Mouse (Mus musculus) midbrain, embryonic 14.5 days (tissue): ENCODE data around the gene Lca5. TPM values are rescaled to one million over a fixed set of nuclear protein-coding genes. Genes with fewer than 3 reads are reported as not detected.
A peak's percentile ranks its signal among the peaks of the same experiment; 100 is the strongest.

Source experiments
- ATAC-seq: fragments of 200-750 bp; cut with Nextera tagmentation; 2 replicates; pipeline ENCODE4 v1.8.0; 2017; ENCODE audit warnings: moderate number of reproducible peaks, moderate library complexity; ENCODE audit not compliant: low FRiP score, low TSS enrichment
- DNase-seq: peaks from one replicate; pipeline ENCODE4 v3.0.0-alpha.2; 2015
- H3K27ac ChIP-seq: fragments of 300-500 bp; sonication (generic); replicated peaks from 2 replicates; pipeline ENCODE4 v1.5.1; 2014; ENCODE audit warnings: mild to moderate bottlenecking, low read depth, low read length, moderate library complexity
- H3K27me3 ChIP-seq: fragments of 300-500 bp; sonication (generic); 2 replicates; pipeline ENCODE4 v1.6.1; 2014; ENCODE audit warnings: low read length, control low read depth, mixed read lengths; ENCODE audit not compliant: control insufficient read depth, insufficient read depth
- H3K36me3 ChIP-seq: fragments of 300-500 bp; sonication (generic); 2 replicates; pipeline ENCODE4 v1.6.1; 2014; ENCODE audit warnings: low read length, control low read depth; ENCODE audit not compliant: control insufficient read depth, insufficient read depth
- H3K4me1 ChIP-seq: fragments of 300-500 bp; sonication (generic); 2 replicates; pipeline ENCODE4 v1.6.1; 2014; ENCODE audit warnings: mild to moderate bottlenecking, antibody characterized with exemption, low read length, control low read depth; ENCODE audit not compliant: control insufficient read depth, insufficient read depth
- H3K4me2 ChIP-seq: fragments of 300-500 bp; sonication (generic); 2 replicates; pipeline ENCODE4 v1.6.1; 2014; ENCODE audit warnings: mild to moderate bottlenecking, low read length, moderate library complexity
- H3K4me3 ChIP-seq: fragments of 300-500 bp; sonication (generic); replicated peaks from 2 replicates; pipeline ENCODE4 v1.5.1; 2014; ENCODE audit warnings: low read depth, low read length
- H3K9ac ChIP-seq: fragments of 300-500 bp; sonication (generic); replicated peaks from 2 replicates; pipeline ENCODE4 v1.6.1; 2014; ENCODE audit warnings: mild to moderate bottlenecking, low read length, moderate library complexity
- H3K9me3 ChIP-seq: fragments of 300-500 bp; sonication (generic); 2 replicates; pipeline ENCODE4 v1.6.1; 2016; ENCODE audit warnings: low read length, control low read depth, mixed read lengths; ENCODE audit not compliant: control insufficient read depth
- WGBS: fragments of 180-500 bp; shearing (Covaris S2); extraction: QIAGEN DNeasy Blood & Tissue Kit; methylation state at CpG from one replicate; pipeline ENCODE4 v1.1.7; 2014; 5-methylcytosine and 5-hydroxymethylcytosine counted together
- polyA plus RNA-seq: library from polyadenylated mRNA; unstranded; fragments of >200 nt; fragmentation: Nextera tagmentation; extraction: Ambion mirVana; gene quantifications from 2 replicates; pipeline ENCODE4 v1.2.1, GENCODE M21; 2014

Gene Lca5
- polyA plus RNA-seq, 1 experiment from 2014 or later, result 23.5 TPM

GRCm38 (mm10) chr9:83400783-83401182 is 40.1 kb downstream of the Lca5 start:
- Histone ChIP-seq H3K36me3 (peaks cover 16% of the 10 kb centered on the region), H3K9ac (no peak overlapping the region), H3K27me3 (no peaks in the 10 kb centered on the region), H3K27ac (no peak overlapping the region), H3K4me3 (no peak overlapping the region), H3K9me3 (no peaks in the 10 kb centered on the region), H3K4me1 (no peaks in the 10 kb centered on the region), H3K4me2 (no peak overlapping the region)
- 49% methylated on average over 3 of the region's 3 CpGs for WGBS
- DNase-seq (no peak), ATAC-seq (no peak)

- no peaks in the 10 kb centered on the region for H3K27me3 ChIP-seq
- WGBS, result 90% methylated on average over 7 of the region's 7 CpGs
- H3K9ac ChIP-seq, result no peak overlapping the region
- H3K4me3 ChIP-seq, result no peak overlapping the region
- H3K9me3 ChIP-seq, result no peaks in the 10 kb centered on the region
- no peaks in the 10 kb centered on the region for H3K4me1 ChIP-seq
- ATAC-seq (no peak), DNase-seq (no peak)
- H3K27ac ChIP-seq, result no peak overlapping the region
- no peak overlapping the region for H3K4me2 ChIP-seq
- peaks cover 23% of the 10 kb centered on the region for H3K36me3 ChIP-seq
Observed at GRCm38 (mm10) chr9:83399414-83399813, 41.5 kb downstream of the Lca5 start.

DNA sequence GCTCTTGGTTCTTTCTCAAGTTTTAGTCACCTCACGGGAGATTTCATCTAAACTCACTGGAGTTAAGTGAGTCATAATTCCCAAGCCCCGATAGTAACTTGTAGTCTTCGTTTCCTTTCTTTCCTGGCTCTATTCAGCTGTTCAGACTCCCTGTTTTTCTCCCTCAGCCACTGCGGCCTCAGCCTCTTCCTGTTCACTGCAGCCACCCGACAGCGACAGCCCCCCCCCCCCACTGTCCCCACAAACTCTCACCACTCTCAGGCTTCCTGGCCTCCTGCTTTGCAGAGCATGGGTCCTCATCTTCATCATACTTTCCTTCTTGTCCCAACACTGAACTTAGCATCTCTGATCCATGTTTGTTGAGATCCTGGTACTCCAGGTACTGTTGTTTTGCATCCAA is 42.7 kb downstream of the Lca5 start:
- no peak overlapping the region for H3K4me2 ChIP-seq
- no peak overlapping the region for H3K9ac ChIP-seq
- no peaks in the 10 kb centered on the region for H3K27me3 ChIP-seq
- ATAC-seq (no peak), DNase-seq (no peak)
- no peaks in the 10 kb centered on the region for H3K4me1 ChIP-seq
- H3K36me3 ChIP-seq, result peaks cover 30% of the 10 kb centered on the region
- WGBS, result 68% methylated on average over 6 of the region's 6 CpGs
- no peaks in the 10 kb centered on the region for H3K9me3 ChIP-seq
- H3K4me3 ChIP-seq, result no peak overlapping the region
- no peak overlapping the region for H3K27ac ChIP-seq

DNA sequence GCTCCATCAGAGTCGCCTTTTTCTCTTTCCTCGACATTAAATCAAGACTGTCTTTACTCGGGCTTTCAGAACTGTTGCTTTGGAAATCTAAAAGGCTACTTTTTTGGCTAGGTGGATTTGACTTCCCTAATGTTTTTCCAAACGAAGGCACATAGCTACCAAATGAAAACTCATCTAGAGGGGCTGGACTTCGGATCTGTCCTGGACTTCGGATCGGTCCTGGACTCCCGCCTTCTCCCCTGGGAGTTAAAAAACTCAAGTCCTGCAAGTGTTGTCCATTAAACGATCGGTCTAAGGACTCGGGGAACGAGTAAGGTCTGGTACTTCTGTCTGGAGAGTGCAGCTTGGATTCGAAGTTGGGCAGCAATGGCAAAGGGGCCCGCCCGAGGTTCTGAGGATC is 45.5 kb downstream of the Lca5 start:
- no peaks in the 10 kb centered on the region for H3K9me3 ChIP-seq
- WGBS, result 95% methylated on average over 15 of the region's 15 CpGs
- no peaks in the 10 kb centered on the region for H3K27me3 ChIP-seq
- peaks cover 25% of the 10 kb centered on the region for H3K36me3 ChIP-seq
- no peaks in the 10 kb centered on the region for H3K4me1 ChIP-seq
- no peak overlapping the region for H3K4me2 ChIP-seq
- H3K4me3 ChIP-seq, result no peak overlapping the region
- H3K27ac ChIP-seq, result no peak overlapping the region
- no peak overlapping the region for H3K9ac ChIP-seq
- ATAC-seq (no peak), DNase-seq (no peak)

DNA sequence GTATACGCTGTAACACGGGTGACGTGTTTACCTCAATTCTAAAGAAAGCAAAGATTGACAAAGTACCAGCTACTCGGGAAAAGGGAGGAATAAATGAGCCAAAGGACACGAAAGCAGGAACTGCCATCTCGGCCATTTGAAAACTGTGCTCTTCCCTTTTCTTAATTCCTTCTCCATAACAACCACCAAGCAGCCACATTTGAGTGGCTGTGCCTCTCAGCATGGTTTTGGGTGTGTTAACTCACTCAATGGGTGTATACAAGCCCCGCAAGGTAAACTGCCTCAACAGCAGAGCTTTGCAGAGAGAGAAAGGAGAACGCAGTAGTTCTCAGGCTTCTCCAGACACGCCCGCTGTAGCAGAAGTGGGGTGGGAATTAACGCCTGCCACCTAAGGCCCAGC is 48.9 kb downstream of the Lca5 start:
- 80% methylated on average over 11 of the region's 11 CpGs for WGBS
- Histone ChIP-seq H3K9ac (no peak overlapping the region), H3K27me3 (no peaks in the 10 kb centered on the region), H3K4me3 (no peak overlapping the region), H3K9me3 (no peaks in the 10 kb centered on the region), H3K4me2 (no peak overlapping the region), H3K4me1 (peaks cover 5% of the 10 kb centered on the region; the same call in 1 of the 2 replicates), H3K36me3 (peaks cover 14% of the 10 kb centered on the region; the same call in 1 of the 2 replicates), H3K27ac (no peak overlapping the region)
- no peak for DNase-seq
- ATAC-seq, result no peak

DNA sequence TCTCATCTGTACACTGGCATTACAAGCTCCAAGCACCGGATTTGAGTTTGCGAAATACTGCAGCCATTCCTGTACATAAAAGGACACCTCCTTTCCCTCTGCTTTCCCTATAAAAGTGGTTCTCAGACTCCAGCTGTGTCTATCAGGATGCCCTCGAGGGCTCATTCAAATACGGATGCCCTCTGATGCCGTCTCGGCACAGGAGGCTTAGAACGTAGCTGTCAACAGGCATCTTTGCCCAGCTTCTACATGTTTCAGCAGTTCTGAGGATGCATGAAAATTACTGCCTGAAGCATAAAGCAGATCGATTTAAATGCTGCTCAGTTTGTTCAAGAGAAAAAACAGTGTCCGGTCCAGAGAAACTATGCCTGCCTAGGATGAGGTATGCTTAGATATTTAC is 51.4 kb downstream of the Lca5 start:
- H3K36me3 ChIP-seq, result peaks cover 9% of the 10 kb centered on the region; the same call in 1 of the 2 replicates
- ATAC-seq (no peak), DNase-seq (peak; percentile 50)
- WGBS, result 59% methylated on average over 9 of the region's 9 CpGs
- no peak overlapping the region for H3K4me3 ChIP-seq
- H3K9me3 ChIP-seq, result no peaks in the 10 kb centered on the region
- H3K27me3 ChIP-seq, result no peaks in the 10 kb centered on the region
- no peak overlapping the region for H3K9ac ChIP-seq
- H3K4me1 ChIP-seq, result peaks cover 5% of the 10 kb centered on the region; the same call in 1 of the 2 replicates
- H3K4me2 ChIP-seq, result no peak overlapping the region
- H3K27ac ChIP-seq, result no peak overlapping the region

- no peak for DNase-seq
- H3K27ac ChIP-seq, result peak overlapping the region; percentile 38
- 0 out of 2 replicates have a peak, but pooled peaks have one; percentile 12 for ATAC-seq
- no peaks in the 10 kb centered on the region for H3K9me3 ChIP-seq
- H3K36me3 ChIP-seq, result no peaks in the 10 kb centered on the region
- 79% methylated on average over 5 of the region's 5 CpGs for WGBS
- H3K4me1 ChIP-seq, result peaks cover 5% of the 10 kb centered on the region; the same call in 1 of the 2 replicates
- no peak overlapping the region for H3K9ac ChIP-seq
- no peaks in the 10 kb centered on the region for H3K27me3 ChIP-seq
- no peak overlapping the region for H3K4me2 ChIP-seq
- no peak overlapping the region for H3K4me3 ChIP-seq
Observed at GRCm38 (mm10) chr9:83386264-83386855, 54.6 kb downstream of the Lca5 start.

DNA sequence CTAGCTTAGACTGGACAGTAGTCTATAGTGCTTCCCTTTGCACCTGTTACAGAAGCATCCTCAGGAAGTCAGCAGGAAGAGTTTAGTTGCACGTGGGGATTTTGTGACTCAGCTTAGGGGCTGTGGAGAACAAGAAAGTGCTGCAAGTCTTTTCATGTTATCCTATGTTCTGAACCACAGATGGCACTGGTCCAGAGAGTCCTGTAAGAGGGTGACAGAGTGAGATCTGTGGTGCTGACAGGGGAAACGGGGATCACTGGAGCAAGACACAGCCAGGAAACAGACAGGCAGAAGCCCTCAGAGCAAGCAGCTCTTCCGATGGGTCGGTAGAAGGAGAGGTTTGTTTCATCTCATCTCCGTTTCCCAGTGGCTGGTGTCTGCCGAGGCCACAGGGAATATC is 55.6 kb downstream of the Lca5 start:
- WGBS, result 76% methylated on average over 6 of the region's 6 CpGs
- no peak for ATAC-seq
- Histone ChIP-seq H3K9ac (no peak overlapping the region), H3K4me1 (peaks cover 5% of the 10 kb centered on the region; the same call in 1 of the 2 replicates), H3K27me3 (no peaks in the 10 kb centered on the region), H3K27ac (no peak overlapping the region), H3K9me3 (no peaks in the 10 kb centered on the region), H3K4me2 (no peak overlapping the region), H3K4me3 (no peak overlapping the region), H3K36me3 (no peaks in the 10 kb centered on the region)
- no peak for DNase-seq

DNA sequence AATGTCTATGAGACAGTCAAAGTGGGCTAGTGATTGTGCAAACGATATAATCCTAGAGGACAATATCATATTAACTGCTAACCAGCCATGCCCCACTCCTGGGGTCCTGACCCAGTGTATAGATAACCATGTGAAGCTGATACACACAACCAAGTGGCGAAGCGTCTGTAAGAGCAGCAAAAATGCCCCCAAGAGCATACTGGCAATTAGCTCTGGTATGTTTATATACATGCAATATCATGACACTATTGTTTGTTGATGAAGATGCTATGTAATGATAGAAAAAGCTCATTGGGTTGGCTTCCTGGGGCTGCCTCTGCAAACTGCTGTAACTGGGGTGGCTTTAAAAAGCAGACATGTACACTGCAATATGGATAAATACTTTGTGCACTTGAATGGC is 57.7 kb downstream of the Lca5 start:
- WGBS, result 78% methylated on average over 3 of the region's 3 CpGs
- DNase-seq, result no peak
- H3K4me2 ChIP-seq, result no peak overlapping the region

More for the DNA sequence above, 57.7 kb downstream of the Lca5 start:
- Histone ChIP-seq H3K27ac (no peak overlapping the region), H3K36me3 (no peaks in the 10 kb centered on the region), H3K9me3 (no peaks in the 10 kb centered on the region), H3K27me3 (no peaks in the 10 kb centered on the region), H3K4me1 (peaks cover 5% of the 10 kb centered on the region; the same call in 1 of the 2 replicates), H3K4me3 (no peak overlapping the region), H3K9ac (no peak overlapping the region)
- no peak for ATAC-seq
